Mouse (Mus musculus): ENCODE data around the gene Eif4a3. TPM values are rescaled to one million over a fixed set of nuclear protein-coding genes. Genes with fewer than 3 reads are reported as not detected.
"Not testable (repeated sequence)": the region's sequence is repeated elsewhere in the genome, so short reads cannot be mapped to it uniquely, and the experiment has no call there.

Eif4a3 gene
- total and polyA plus RNA-seq, 3 experiments: 44.4 to 126 (median 117) TPM

GRCm38 (mm10) chr11:119245543-119245942, 54.3 kb downstream of the Eif4a3 start:
- DNase-seq: not testable (repeated sequence)

GRCm38 (mm10) chr11:119239480-119239879, 60.4 kb downstream of the Eif4a3 start:
- DNase-seq: no peak

Other genes with a start within 250 kb of the Eif4a3 start
- 100 to 1,000 TPM; 144 to 197 TPM for gene Cbx4, start 213.9 kb downstream of the Eif4a3 start, total RNA-seq (2021)
- gene Cbx4, start 213.9 kb downstream of the Eif4a3 start, polyA plus RNA-seq (2012; rRNA removed): 89.0 and 127 TPM in 2 replicates
- gene Tbc1d16, start 71.6 kb downstream of the Eif4a3 start, total RNA-seq (2021): 10 to 100 TPM; 12.8 to 24.5 TPM
- 6.2 and 7.3 TPM in 2 replicates for gene Tbc1d16, start 71.6 kb downstream of the Eif4a3 start, polyA plus RNA-seq (2012; rRNA removed)
- under 1 TPM; 0.26 to 0.83 TPM for gene Ccdc40, start 71.5 kb downstream of the Eif4a3 start, total RNA-seq (2021)
- 0.34 and 1.1 TPM in 2 replicates for gene Ccdc40, start 71.5 kb downstream of the Eif4a3 start, polyA plus RNA-seq (2012; rRNA removed)
- gene Gaa, start 32.2 kb downstream of the Eif4a3 start, total RNA-seq (2021): 100 to 1,000 TPM; 119 to 123 TPM
- gene Gaa, start 32.2 kb downstream of the Eif4a3 start, polyA plus RNA-seq (2012; rRNA removed): 363 and 377 TPM in 2 replicates
- gene Card14, start 7.7 kb upstream of the Eif4a3 start, total RNA-seq (2021): 1 to 10 TPM in 1 of 2 experiments, not detected in 1; 1.0 TPM
- gene Card14, start 7.7 kb upstream of the Eif4a3 start, polyA plus RNA-seq (2012; rRNA removed): 0.55 and 1.3 TPM in 2 replicates
- 10 to 100 TPM; 19.6 to 22.4 TPM for gene Sgsh, start 55.4 kb upstream of the Eif4a3 start, total RNA-seq (2021)
- gene Sgsh, start 55.4 kb upstream of the Eif4a3 start, polyA plus RNA-seq (2012; rRNA removed): 74.4 and 92.1 TPM in 2 replicates
- gene Slc26a11, start 55.5 kb upstream of the Eif4a3 start, total RNA-seq (2021): 1 to 10 TPM; 5.1 to 6.9 TPM
- gene Slc26a11, start 55.5 kb upstream of the Eif4a3 start, polyA plus RNA-seq (2012; rRNA removed): 22.6 and 26.9 TPM in 2 replicates
- gene Rnf213, start 93.0 kb upstream of the Eif4a3 start, total RNA-seq (2021): 10 to 100 TPM; 20.8 to 27.3 TPM
- 11.4 and 12.5 TPM in 2 replicates for gene Rnf213, start 93.0 kb upstream of the Eif4a3 start, polyA plus RNA-seq (2012; rRNA removed)
- gene Endov, start 191.3 kb upstream of the Eif4a3 start, total RNA-seq (2021): 10 to 100 TPM; 12.1 to 18.9 TPM
- 12.8 and 14.7 TPM in 2 replicates for gene Endov, start 191.3 kb upstream of the Eif4a3 start, polyA plus RNA-seq (2012; rRNA removed)
- 1 to 10 TPM; 2.2 to 4.9 TPM for gene Nptx1, start 247.7 kb upstream of the Eif4a3 start, total RNA-seq (2021)
- gene Nptx1, start 247.7 kb upstream of the Eif4a3 start, polyA plus RNA-seq (2012; rRNA removed): 1.9 and 2.2 TPM in 2 replicates

All from adrenal gland, adult 2 months (tissue).